Mouse (Mus musculus) liver, embryonic 11.5 days (tissue): ENCODE measurements around the gene Ipcef1. TPM values are rescaled to one million over a fixed set of nuclear protein-coding genes. Genes with fewer than 3 reads are reported as not detected.

ENCODE experiments used
- ATAC-seq: fragments of 200-750 bp; cut with Nextera tagmentation; replicated peaks from 2 replicates; pipeline ENCODE4 v1.8.0; 2017; ENCODE audit warnings: moderate number of reproducible peaks, mild to moderate bottlenecking, moderate TSS enrichment, moderate library complexity; ENCODE audit not compliant: low FRiP score
- DNase-seq: peaks from one replicate; pipeline ENCODE4 v3.0.0-alpha.2; 2017; ENCODE audit warnings: low spot score
- H3K27ac ChIP-seq: fragments of 300-500 bp; sonication (generic); 2 replicates; pipeline ENCODE4 v1.5.1; 2014; ENCODE audit warnings: mild to moderate bottlenecking, low read depth, low read length, control low read depth
- H3K27me3 ChIP-seq: fragments of 300-500 bp; sonication (generic); replicated peaks from 2 replicates; pipeline ENCODE4 v1.6.1; 2014; ENCODE audit warnings: low read length, mixed read lengths; ENCODE audit not compliant: control insufficient read depth, insufficient read depth
- H3K36me3 ChIP-seq: fragments of 300-500 bp; sonication (generic); 2 replicates; pipeline ENCODE4 v1.6.1; 2014; ENCODE audit warnings: mild to moderate bottlenecking, low read length, moderate library complexity, mixed read lengths; ENCODE audit not compliant: control insufficient read depth, insufficient read depth
- H3K4me1 ChIP-seq: fragments of 300-500 bp; sonication (generic); replicated peaks from 2 replicates; pipeline ENCODE4 v1.6.1; 2014; ENCODE audit warnings: low read length, mixed read lengths; ENCODE audit not compliant: control insufficient read depth, insufficient read depth
- H3K4me2 ChIP-seq: fragments of 300-500 bp; sonication (generic); 2 replicates; pipeline ENCODE4 v1.6.1; 2014; ENCODE audit warnings: mild to moderate bottlenecking, control low read depth, moderate library complexity
- H3K4me3 ChIP-seq: fragments of 300-500 bp; sonication (generic); 2 replicates; pipeline ENCODE4 v1.5.1; 2014; ENCODE audit warnings: low read depth, low read length, control low read depth
- H3K9ac ChIP-seq: fragments of 300-500 bp; sonication (generic); 2 replicates; pipeline ENCODE4 v1.6.1; 2014; ENCODE audit warnings: low read depth, low read length, control low read depth
- H3K9me3 ChIP-seq: fragments of 300-500 bp; sonication (generic); 2 replicates; pipeline ENCODE4 v1.6.1; 2016; ENCODE audit warnings: low read length, inconsistent platforms, mixed read lengths; ENCODE audit not compliant: control insufficient read depth
- WGBS: fragments of 180-500 bp; shearing (Covaris S2); extraction: QIAGEN DNeasy Blood & Tissue Kit; methylation state at CpG from one replicate; pipeline ENCODE4 v1.1.7; 2014; 5-methylcytosine and 5-hydroxymethylcytosine counted together
- polyA plus RNA-seq: library from polyadenylated mRNA; unstranded; fragments of >200 nt; fragmentation: Nextera tagmentation; extraction: Ambion mirVana; gene quantifications from 2 replicates; pipeline ENCODE4 v1.2.1, GENCODE M21; 2014

The Ipcef1 gene
- polyA plus RNA-seq, 1 experiment from 2014 or later, result 0.47 TPM

GRCm38 (mm10) chr10:6873917-6874316 lies 178.4 kb downstream of the Ipcef1 start:
- no peak overlapping the region for H3K4me2 ChIP-seq
- H3K27ac ChIP-seq, result no peak overlapping the region
- H3K4me3 ChIP-seq, result no peak overlapping the region
- 71% methylated on average over 1 of the region's 1 CpGs for WGBS
- no peak for DNase-seq
- no peaks in the 10 kb centered on the region; the same call in 1 of the 2 replicates for H3K9me3 ChIP-seq
- H3K36me3 ChIP-seq, result no peaks in the 10 kb centered on the region
- ATAC-seq, result no peak
- no peaks in the 10 kb centered on the region for H3K27me3 ChIP-seq
- no peaks in the 10 kb centered on the region for H3K4me1 ChIP-seq
- H3K9ac ChIP-seq, result no peak overlapping the region

DNA sequence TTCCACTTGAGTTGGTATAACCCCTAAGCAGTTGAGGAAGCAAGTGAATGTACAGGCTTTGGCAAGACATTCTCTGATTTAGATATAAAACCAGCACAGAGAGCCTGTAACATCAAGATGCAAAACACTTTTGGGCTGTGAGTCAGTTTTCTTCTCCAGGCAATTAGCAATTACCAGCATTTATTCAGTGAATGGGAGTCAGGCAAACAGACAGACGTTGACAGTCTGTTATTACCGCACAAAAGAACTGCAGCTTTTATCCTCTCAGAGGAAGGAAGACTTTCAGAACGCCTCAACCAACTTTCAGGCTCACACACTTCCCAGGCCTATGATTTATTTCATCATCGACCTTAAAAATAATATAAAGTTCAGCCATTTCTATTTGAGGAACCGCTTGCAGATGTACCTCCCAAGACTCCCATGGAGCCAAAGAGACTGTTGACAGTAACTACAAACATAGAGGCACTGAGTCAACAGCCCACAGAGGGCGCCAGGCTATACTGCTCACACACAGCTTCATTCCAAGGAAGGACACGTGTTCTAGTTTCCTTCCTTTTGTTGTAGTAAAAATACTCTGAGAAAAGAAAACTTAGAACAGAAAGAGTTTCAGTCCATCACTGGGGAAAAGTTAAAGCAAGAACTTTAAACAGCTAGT lies 180.7 kb downstream of the Ipcef1 start:
- H3K27ac ChIP-seq, result no peak overlapping the region
- H3K36me3 ChIP-seq, result no peaks in the 10 kb centered on the region
- H3K9me3 ChIP-seq, result no peaks in the 10 kb centered on the region; the same call in 1 of the 2 replicates
- H3K27me3 ChIP-seq, result no peaks in the 10 kb centered on the region
- H3K4me3 ChIP-seq, result no peak overlapping the region
- no peak overlapping the region for H3K9ac ChIP-seq
- ATAC-seq (no peak), DNase-seq (no peak)
- H3K4me2 ChIP-seq, result no peak overlapping the region
- WGBS, result 73% methylated on average over 7 of the region's 7 CpGs
- H3K4me1 ChIP-seq, result no peaks in the 10 kb centered on the region

DNA sequence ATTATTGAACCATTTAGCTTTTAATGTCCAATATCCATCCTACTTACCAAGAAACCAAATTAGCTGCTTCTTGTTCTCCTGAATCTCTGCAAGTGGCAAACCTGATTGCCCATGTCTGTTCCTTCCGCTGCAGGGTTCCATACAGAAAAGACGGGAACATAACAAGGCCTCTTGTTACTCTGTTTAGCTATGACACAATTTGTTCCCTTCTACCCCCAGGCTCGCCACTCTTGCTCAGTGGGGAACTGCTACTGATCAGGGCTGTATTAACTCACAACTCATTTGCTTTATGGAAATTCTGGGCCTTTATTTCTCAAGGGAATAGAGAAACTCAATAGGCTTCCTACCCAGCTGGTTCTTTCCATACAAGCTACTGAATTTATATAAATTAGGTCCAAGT lies 196.5 kb downstream of the Ipcef1 start:
- Histone ChIP-seq H3K9ac (no peak overlapping the region), H3K4me2 (no peak overlapping the region), H3K9me3 (no peaks in the 10 kb centered on the region), H3K27me3 (no peaks in the 10 kb centered on the region), H3K36me3 (no peaks in the 10 kb centered on the region), H3K27ac (no peak overlapping the region), H3K4me1 (no peaks in the 10 kb centered on the region), H3K4me3 (no peak overlapping the region)
- ATAC-seq (no peak), DNase-seq (no peak)
- 81% methylated on average over 3 of the region's 3 CpGs for WGBS

- WGBS, result 68% methylated on average over 2 of the region's 2 CpGs
- no peak for DNase-seq
- H3K4me3 ChIP-seq, result no peak overlapping the region
Measured at GRCm38 (mm10) chr10:6848834-6849233, 203.4 kb downstream of the Ipcef1 start.

DNA sequence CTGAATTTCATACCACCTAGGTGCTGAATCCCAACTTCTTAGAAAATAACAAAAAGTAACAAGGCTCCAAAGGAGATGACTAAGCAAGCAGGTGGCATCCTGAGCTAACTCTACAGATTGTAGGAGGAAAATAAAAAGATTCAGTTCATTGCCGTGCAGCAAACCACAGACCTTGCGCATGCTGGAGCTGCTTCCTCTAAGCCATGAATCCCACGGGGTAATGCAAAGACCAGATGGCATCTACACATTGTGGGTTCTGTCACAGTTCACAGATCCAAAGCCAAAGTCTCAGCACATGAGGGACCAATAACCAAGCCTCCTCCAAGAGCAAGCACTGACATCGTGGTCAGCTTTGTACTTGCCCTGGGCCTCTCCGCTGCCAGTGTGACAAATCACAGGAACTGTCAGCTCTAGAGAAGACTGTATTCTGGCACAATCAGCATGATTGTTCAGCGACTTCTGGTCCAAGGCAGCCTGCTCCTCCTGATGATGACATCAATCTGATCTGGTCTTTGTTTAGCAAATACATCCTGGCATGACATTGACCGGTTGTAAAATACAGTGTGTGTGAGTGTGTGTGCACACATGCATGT lies 204.0 kb downstream of the Ipcef1 start:
- no peaks in the 10 kb centered on the region for H3K4me1 ChIP-seq
- ATAC-seq, result no peak
- no peaks in the 10 kb centered on the region for H3K27me3 ChIP-seq
- WGBS, result 70% methylated on average over 7 of the region's 7 CpGs
- H3K27ac ChIP-seq, result no peak overlapping the region
- H3K9ac ChIP-seq, result no peak overlapping the region
- no peaks in the 10 kb centered on the region for H3K9me3 ChIP-seq
- H3K4me2 ChIP-seq, result no peak overlapping the region
- H3K4me3 ChIP-seq, result no peak overlapping the region
- H3K36me3 ChIP-seq, result no peaks in the 10 kb centered on the region
- DNase-seq, result no peak

More at GRCm38 (mm10) chr10:6848834-6849233, 203.4 kb downstream of the Ipcef1 start:
- Histone ChIP-seq H3K27me3 (no peaks in the 10 kb centered on the region), H3K27ac (no peak overlapping the region), H3K4me2 (no peak overlapping the region), H3K36me3 (no peaks in the 10 kb centered on the region), H3K9me3 (no peaks in the 10 kb centered on the region), H3K4me1 (no peaks in the 10 kb centered on the region), H3K9ac (no peak overlapping the region)
- ATAC-seq, result no peak

DNA sequence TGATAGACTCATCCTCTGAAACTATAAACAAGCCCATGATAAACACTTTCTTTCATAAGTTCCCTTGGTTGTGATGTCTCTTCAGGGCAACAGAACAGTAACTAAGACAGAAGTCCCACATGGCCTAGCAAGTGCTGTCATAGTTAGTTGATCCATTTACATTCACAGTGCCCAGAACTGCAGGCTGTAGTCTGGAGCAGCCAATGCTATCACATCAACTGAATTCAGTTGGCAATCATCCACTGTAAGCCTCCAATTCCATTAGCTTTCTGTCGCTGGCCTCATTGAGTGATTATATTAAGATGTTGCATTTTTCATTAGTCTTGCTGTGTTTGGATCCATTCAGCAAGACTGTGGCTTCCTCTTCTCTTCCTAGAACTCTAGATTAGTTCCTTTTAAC lies 206.0 kb downstream of the Ipcef1 start:
- Histone ChIP-seq H3K4me2 (no peak overlapping the region), H3K9ac (no peak overlapping the region), H3K4me1 (no peaks in the 10 kb centered on the region), H3K4me3 (no peak overlapping the region), H3K27me3 (no peaks in the 10 kb centered on the region), H3K27ac (no peak overlapping the region), H3K9me3 (no peaks in the 10 kb centered on the region), H3K36me3 (no peaks in the 10 kb centered on the region)
- DNase-seq (no peak), ATAC-seq (no peak)
- WGBS, result 95% methylated on average over 1 of the region's 1 CpGs

DNA sequence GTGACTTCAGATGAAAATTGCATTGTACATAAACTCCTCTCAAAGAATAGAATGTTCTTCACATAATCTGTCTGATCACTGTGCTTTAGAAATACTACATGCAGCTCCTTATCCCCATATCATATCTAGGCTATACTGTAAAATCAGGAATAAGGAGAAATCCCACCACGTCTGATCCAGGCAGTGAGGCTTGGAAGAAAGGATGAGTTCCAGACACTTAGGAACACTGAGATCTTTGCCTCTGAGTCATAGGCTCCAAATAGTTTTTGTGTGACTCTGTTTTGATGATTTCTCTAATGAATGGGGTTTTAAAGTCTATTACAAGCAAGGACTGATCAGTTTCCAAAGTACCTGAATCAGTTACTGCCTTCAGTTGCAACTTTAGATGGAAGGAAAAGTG lies 210.1 kb downstream of the Ipcef1 start:
- 62% methylated on average over 1 of the region's 1 CpGs for WGBS
- no peak for ATAC-seq
- Histone ChIP-seq H3K27ac (no peak overlapping the region), H3K36me3 (no peaks in the 10 kb centered on the region), H3K4me3 (no peak overlapping the region), H3K4me2 (no peak overlapping the region), H3K9ac (no peak overlapping the region), H3K9me3 (no peaks in the 10 kb centered on the region), H3K27me3 (no peaks in the 10 kb centered on the region), H3K4me1 (no peaks in the 10 kb centered on the region)
- DNase-seq, result no peak
